9 mouse cellular contexts compared by ENCODE assay signal in the genomic region with DNA sequence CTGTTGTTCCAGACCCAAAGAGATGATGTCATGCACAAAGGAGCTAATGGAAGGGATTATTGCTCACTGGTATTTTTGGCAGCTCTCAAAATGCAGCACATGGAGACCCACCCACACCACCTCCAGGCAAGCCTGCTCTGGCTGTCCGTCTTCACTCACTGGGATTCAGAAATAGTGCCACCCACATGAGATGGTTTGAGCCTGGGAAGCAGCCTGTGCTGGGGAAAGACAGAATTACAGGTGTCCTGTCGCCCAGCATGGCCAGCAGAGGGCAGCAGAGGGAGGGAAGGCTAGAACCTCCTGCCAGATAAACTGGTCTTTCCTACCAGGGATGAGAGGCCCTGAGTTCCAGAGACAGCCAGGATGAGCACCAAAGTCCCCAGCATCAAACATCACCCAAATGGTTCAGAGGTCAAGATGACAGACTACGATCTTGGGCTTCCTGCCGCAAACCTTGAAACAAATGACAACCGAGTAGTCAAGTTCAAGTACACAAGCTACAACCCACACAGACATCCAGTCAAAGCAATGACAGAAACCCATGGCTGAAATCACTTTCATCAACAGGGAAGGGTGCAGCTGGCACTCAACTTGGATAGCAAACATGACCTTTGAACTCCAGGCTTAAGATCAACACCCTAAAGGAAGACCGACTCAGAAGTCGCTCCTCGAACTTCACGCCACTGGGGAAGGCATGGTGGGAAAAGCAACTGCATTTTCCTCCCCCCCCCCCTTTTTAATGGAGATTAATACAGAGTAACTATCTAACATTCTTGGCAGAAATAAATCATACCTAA. TPM values are rescaled to one million over a fixed set of nuclear protein-coding genes. Genes with fewer than 3 reads are reported as not detected.
DNase-seq lines count a peak whose midpoint lies in the region; ATAC-seq and TF ChIP-seq lines count a peak whose summit lies in the region.
"Had no signal": no experiment of that assay in that cellular context is flagged by ENCODE, and none has a peak within 500 bp of the region (broad histone marks: within the 10 kb centered on the region; RNA-seq: fewer than 3 reads in every experiment).

No protein-coding gene starts in this region.

- intact Hi-C loops in gastrocnemius, adult 2 months (cut with DNase I): loop anchor here (5.0 kb wide), 3 partner anchors 189 to 454 kb away; a partner anchor contains a TSS

- no peak overlapping the region for H3K27ac ChIP-seq in gastrocnemius, adult 2 months
- H3K27ac ChIP-seq in kidney, embryonic 16.5 days (ENCODE audit: low read length): no peak overlapping the region
- no peak overlapping the region for H3K27ac ChIP-seq in limb, embryonic 15.5 days
- H3K27ac ChIP-seq: hindbrain, embryonic 15.5 days had no signal

- no peaks in the 10 kb centered on the region for H3K9me3 ChIP-seq in kidney, embryonic 16.5 days (ENCODE audit: low read length)
- no peaks in the 10 kb centered on the region for H3K9me3 ChIP-seq in limb, embryonic 15.5 days
- H3K9me3 ChIP-seq: hindbrain, embryonic 15.5 days had no signal

- H3K27me3 ChIP-seq in kidney, embryonic 16.5 days (ENCODE audit: insufficient read depth, low read length): no peaks in the 10 kb centered on the region
- H3K27me3 ChIP-seq in limb, embryonic 15.5 days: no peaks in the 10 kb centered on the region
- H3K27me3 ChIP-seq: hindbrain, embryonic 15.5 days had no signal

- no peak overlapping the region for H3K9ac ChIP-seq in kidney, embryonic 16.5 days (replicated peaks; ENCODE audit: low read length)
- H3K9ac ChIP-seq in limb, embryonic 15.5 days: no peak overlapping the region
- H3K9ac ChIP-seq: hindbrain, embryonic 15.5 days had no signal

- H3K4me2 ChIP-seq in kidney, embryonic 16.5 days (replicated peaks; ENCODE audit: low read depth, low read length): no peak overlapping the region
- no peak overlapping the region for H3K4me2 ChIP-seq in limb, embryonic 15.5 days
- H3K4me2 ChIP-seq: hindbrain, embryonic 15.5 days had no signal

- ATAC-seq in kidney, embryonic 16.5 days (ENCODE audit: low FRiP score, low TSS enrichment): peak; percentile 65
- ATAC-seq in limb, embryonic 15.5 days (ENCODE audit: insufficient number of reproducible peaks, low FRiP score, low TSS enrichment, low read depth): 0 out of 2 replicates have a peak, but pooled peaks have one; percentile 31

- H3K36me3 ChIP-seq in kidney, embryonic 16.5 days (ENCODE audit: insufficient read depth, low read length): no peaks in the 10 kb centered on the region
- no peaks in the 10 kb centered on the region for H3K36me3 ChIP-seq in limb, embryonic 15.5 days
- H3K36me3 ChIP-seq: hindbrain, embryonic 15.5 days had no signal

- no peaks in the 10 kb centered on the region for H3K4me1 ChIP-seq in kidney, embryonic 16.5 days (ENCODE audit: insufficient read depth, low read length)
- no peaks in the 10 kb centered on the region for H3K4me1 ChIP-seq in limb, embryonic 15.5 days
- H3K4me1 ChIP-seq: hindbrain, embryonic 15.5 days had no signal

- peak; percentile 80 for DNase-seq in 3T3-L1 (ENCODE audit: low read depth, low spot score)
- DNase-seq in R1 (ENCODE audit: low read depth, low spot score): peak; percentile 69
- DNase-seq in cerebellum, postnatal 25 days: peak; percentile 90 to 95
- peak; percentile 84 for DNase-seq in gastrocnemius, adult 2 months
- DNase-seq in ovary, postnatal 10 days (ENCODE audit: low spot score): peak; percentile 69
- peak; percentile 50 to 58 for DNase-seq in thymus, adult 18-20 months

- no peak overlapping the region for H3K4me3 ChIP-seq in gastrocnemius, adult 2 months
- no peak overlapping the region for H3K4me3 ChIP-seq in kidney, embryonic 16.5 days (ENCODE audit: low read length)
- no peak overlapping the region for H3K4me3 ChIP-seq in limb, embryonic 15.5 days
- H3K4me3 ChIP-seq: hindbrain, embryonic 15.5 days had no signal

- TF ChIP-seq CTCF in gastrocnemius, adult 2 months (IDR thresholded peaks at IDR 0.05): peak; percentile 95; the same call in 1 of the 2 replicates

- 66% methylated on average over 9 of the region's 9 CpGs for WGBS in kidney, embryonic 16.5 days
- 67% methylated on average over 9 of the region's 9 CpGs for WGBS in limb, embryonic 15.5 days

RNA-seq across cellular contexts. Expression of a gene that starts 41.4 kb away (rescaled TPM):
- under 1 TPM; 0.22 to 0.31 TPM for total RNA-seq in gastrocnemius, adult 2 months (2021)
- polyA plus RNA-seq in kidney, embryonic 16.5 days (2015; fragmentation: Nextera tagmentation; extraction: Ambion mirVana): 2.4 and 2.6 TPM in 2 replicates
- polyA plus RNA-seq in limb, embryonic 15.5 days (2015; fragmentation: Nextera tagmentation; extraction: Ambion mirVana): 3.4 and 3.9 TPM in 2 replicates
